Mouse (Mus musculus): ENCODE measurements around the gene Gucy2c. TPM values are rescaled to one million over a fixed set of nuclear protein-coding genes. Genes with fewer than 3 reads are reported as not detected.

Gucy2c gene
- total RNA-seq, 2 experiments from 2014 or later: 0.32 to 0.39 TPM

DNA sequence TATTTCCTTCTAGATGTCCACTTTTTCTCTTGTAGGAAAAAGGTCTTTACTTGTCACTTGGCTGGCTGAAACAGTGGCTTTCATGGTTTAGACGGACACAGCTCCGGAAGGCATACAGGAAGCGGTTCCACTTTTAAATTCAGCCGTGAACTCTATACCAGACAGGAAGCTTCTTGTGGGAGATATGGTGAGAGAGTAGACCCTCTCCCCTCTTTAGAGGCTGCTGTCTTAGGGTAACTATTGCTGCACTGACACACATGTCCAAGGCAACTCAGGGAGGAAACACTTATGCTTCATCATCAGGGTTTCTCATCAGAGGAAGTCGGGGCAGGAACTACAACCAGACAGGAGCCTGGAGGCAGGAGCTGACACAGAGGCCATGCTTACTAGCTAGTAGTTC, 36.0 kb downstream of the Gucy2c start:
- intact Hi-C loops (cut with DNase I): no loop called here
- DNase-seq (ENCODE audit: low spot score in 2 of 2): no peak

- no peak for DNase-seq (ENCODE audit: low spot score in 2 of 2)
- intact Hi-C loops (cut with DNase I): loop anchor here (1.0 kb wide), 1 partner anchor 323 kb away; no protein-coding TSS in a partner anchor
Measured at GRCm38 (mm10) chr6:136743729-136744128, 37.8 kb downstream of the Gucy2c start.

DNA sequence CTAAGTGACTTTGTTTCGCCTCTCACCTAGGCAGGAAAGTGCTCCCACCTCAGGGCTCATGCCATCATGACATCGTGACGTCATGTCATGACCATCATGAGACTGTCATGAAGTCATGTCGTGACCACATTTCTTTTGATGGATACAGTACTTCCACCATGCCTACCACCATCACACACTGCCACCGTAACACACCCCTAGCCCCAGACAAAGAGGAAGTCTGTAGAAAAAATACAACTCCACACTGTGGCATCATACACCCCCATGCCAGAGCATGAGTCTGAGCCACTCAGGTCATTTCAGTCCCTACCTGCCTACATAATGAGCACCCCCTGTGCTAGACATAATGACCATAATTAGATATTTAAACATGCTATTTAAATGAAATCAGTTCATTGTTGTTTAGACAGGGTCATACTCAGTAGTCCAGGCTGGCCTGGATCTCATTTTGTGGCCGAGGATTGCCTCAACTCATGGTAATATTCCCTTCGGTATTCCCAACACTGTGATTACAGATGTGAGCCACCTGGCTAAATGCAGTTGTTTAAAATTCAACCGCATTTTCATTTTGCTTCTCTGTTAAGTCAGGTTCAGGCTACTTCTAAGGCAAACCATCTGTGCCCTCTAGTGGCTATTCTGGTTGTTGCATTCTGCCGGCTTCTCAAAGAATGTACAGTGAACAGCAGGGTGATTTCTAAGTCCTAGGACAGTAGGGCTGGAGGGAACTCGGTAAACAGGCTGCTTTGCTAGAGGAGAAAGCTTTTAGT, 39.0 kb downstream of the Gucy2c start:
- peak; percentile 77 to 84 for DNase-seq (ENCODE audit: low spot score in 2 of 2)
- intact Hi-C loops (cut with DNase I): loop anchor here (1.0 kb wide), 1 partner anchor 121 kb away; no protein-coding TSS in a partner anchor

GRCm38 (mm10) chr6:136741281-136741680, 40.3 kb downstream of the Gucy2c start:
- intact Hi-C loops (cut with DNase I): no loop called here
- no peak for DNase-seq (ENCODE audit: low spot score in 2 of 2)

- intact Hi-C loops (cut with DNase I): no loop called here
Measured at GRCm38 (mm10) chr6:136735766-136736165, 45.8 kb downstream of the Gucy2c start.

GRCm38 (mm10) chr6:136728144-136728543, 53.4 kb downstream of the Gucy2c start:
- DNase-seq (ENCODE audit: low spot score in 2 of 2): no peak

More at GRCm38 (mm10) chr6:136735766-136736165, 45.8 kb downstream of the Gucy2c start:
- no peak for DNase-seq (ENCODE audit: low spot score in 2 of 2)

DNA sequence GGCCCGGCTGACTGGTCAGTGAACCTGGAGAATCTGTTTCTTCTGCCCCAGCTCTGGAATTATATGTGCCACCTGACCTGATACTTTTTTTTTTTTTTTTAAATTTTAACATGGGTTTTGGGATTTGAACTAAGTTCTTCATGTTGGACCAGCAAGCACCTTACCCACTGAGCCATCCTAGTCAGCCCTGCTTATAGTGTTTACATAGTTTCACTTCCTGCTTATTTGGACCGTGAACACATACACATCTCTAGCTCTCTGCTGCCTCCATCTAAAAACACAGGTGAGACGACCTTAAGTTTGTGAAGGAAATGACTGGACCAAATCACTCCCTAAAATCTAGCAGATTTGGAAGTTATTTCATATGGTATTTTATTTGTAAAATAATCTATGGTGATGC, 58.4 kb downstream of the Gucy2c start:
- DNase-seq (ENCODE audit: low spot score in 2 of 2): no peak
- intact Hi-C loops (cut with DNase I): loop anchor here (5.0 kb wide), 2 partner anchors 81 to 101 kb away; no protein-coding TSS in a partner anchor

More at GRCm38 (mm10) chr6:136728144-136728543, 53.4 kb downstream of the Gucy2c start:
- intact Hi-C loops (cut with DNase I): no loop called here

DNA sequence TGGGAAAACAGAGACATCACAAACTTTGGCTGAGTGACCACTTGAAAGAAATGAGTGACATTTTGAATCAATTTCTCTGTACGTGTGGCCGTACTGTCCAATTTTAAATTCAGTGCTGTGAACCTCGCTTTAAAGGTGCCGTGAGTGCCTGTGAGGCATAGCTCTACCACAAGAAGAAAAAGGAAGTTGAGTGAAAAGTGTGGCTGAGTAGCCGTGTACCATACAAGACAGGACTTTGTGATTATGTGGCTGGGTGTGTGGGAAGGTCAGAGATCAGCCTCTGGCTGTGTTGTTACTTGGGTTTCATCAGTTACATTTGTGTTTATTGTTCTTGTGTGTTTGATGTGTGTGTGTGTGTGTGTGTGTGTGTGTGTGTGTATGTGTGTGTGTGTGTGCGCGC, 59.0 kb downstream of the Gucy2c start:
- DNase-seq (ENCODE audit: low spot score in 2 of 2): no peak
- intact Hi-C loops (cut with DNase I): loop anchor here (5.0 kb wide), 2 partner anchors 80 to 100 kb away; no protein-coding TSS in a partner anchor

GRCm38 (mm10) chr6:136721925-136722324, 59.6 kb downstream of the Gucy2c start:
- DNase-seq (ENCODE audit: low spot score in 2 of 2): peak; percentile 15 to 31
- intact Hi-C loops (cut with DNase I): loop anchor here (5.0 kb wide), 2 partner anchors 80 to 100 kb away; no protein-coding TSS in a partner anchor

- DNase-seq (ENCODE audit: low spot score in 2 of 2): no peak
- intact Hi-C loops (cut with DNase I): loop anchor here (5.0 kb wide), 2 partner anchors 78 to 98 kb away; no protein-coding TSS in a partner anchor
Measured at GRCm38 (mm10) chr6:136720436-136720835, 61.1 kb downstream of the Gucy2c start.

DNA sequence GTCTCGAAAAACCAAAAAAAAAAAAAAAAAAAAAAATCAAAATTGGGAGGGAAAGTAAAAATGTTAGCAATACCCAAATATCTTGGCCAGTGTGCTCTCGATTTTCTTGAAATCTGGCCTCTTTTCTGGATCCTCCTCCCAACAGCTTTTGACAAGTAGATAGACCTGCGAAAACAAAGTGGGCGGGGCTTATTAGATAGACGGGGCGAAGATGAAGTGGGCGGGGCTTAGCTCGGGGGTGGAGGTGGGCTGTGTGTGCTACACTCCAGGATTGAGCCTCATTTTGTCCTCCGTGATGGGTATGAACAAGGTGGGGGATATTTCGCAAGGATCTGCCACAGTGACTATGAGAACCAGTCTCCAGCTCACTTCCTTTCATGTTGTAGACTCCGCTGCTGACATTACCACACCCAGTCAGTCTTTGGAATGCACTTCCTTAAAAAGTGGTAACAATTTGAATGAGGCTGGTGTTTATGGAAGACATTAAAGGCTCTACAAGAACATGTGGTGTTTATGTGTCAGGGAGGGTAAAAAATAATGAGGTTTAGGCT, 65.6 kb downstream of the Gucy2c start:
- DNase-seq (ENCODE audit: low spot score in 2 of 2): no peak
- intact Hi-C loops (cut with DNase I): no loop called here

GRCm38 (mm10) chr6:136714097-136714496, 67.5 kb downstream of the Gucy2c start:
- no peak for DNase-seq (ENCODE audit: low spot score in 2 of 2)
- intact Hi-C loops (cut with DNase I): no loop called here

DNA sequence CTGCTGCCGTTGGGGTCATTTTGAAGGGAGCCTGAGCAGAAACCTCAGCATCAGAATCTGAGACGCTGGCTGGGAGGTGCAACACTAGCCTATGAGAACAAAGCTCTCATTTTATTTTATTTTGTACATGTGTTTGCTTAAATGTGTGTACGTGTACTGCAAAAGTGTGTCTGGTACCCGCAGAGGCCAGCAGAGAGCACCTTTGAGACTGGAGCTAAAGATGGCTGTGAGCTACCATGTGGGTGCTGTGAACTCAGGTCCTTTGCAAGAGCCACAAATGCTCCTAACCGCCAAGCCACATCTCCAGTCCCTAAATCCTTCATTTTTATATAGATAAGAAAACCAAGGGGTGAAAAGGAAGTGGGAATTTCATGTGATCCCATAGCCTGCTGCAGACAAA, 71.2 kb downstream of the Gucy2c start:
- intact Hi-C loops (cut with DNase I): no loop called here
- no peak for DNase-seq (ENCODE audit: low spot score in 2 of 2)

GRCm38 (mm10) chr6:136708597-136708996, 73.0 kb downstream of the Gucy2c start:
- intact Hi-C loops (cut with DNase I): no loop called here

GRCm38 (mm10) chr6:136701878-136702277, 79.7 kb downstream of the Gucy2c start:
- no peak for DNase-seq (ENCODE audit: low spot score in 2 of 2)
- intact Hi-C loops (cut with DNase I): no loop called here

More at GRCm38 (mm10) chr6:136708597-136708996, 73.0 kb downstream of the Gucy2c start:
- no peak for DNase-seq (ENCODE audit: low spot score in 2 of 2)

- intact Hi-C loops (cut with DNase I): no loop called here
- DNase-seq (ENCODE audit: low spot score in 2 of 2): no peak
Measured at GRCm38 (mm10) chr6:136701185-136701584, 80.4 kb downstream of the Gucy2c start.

DNA sequence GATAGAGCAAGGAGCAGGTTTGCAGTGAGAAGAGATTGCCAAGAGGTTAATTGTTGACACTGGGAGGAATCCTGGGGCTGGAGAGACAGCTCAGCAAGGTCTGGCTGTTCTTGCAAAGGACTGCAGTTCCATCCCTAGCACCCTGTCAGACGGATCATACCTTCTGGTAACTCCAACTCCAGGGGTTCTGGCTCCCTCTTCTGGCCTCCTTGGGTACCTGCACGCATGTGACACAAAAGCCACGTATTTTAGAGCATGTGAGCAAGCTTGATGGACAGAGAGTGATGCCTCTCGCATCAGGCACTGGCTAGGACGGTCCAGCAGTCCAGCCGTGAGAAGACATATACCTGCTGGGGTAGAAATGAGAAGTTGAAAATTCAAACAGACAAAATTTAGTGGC, 90.3 kb downstream of the Gucy2c start:
- no peak for DNase-seq (ENCODE audit: low spot score in 2 of 2)
- intact Hi-C loops (cut with DNase I): no loop called here

GRCm38 (mm10) chr6:136690527-136690926, 91.0 kb downstream of the Gucy2c start:
- DNase-seq (ENCODE audit: low spot score in 2 of 2): no peak
- intact Hi-C loops (cut with DNase I): no loop called here

DNA sequence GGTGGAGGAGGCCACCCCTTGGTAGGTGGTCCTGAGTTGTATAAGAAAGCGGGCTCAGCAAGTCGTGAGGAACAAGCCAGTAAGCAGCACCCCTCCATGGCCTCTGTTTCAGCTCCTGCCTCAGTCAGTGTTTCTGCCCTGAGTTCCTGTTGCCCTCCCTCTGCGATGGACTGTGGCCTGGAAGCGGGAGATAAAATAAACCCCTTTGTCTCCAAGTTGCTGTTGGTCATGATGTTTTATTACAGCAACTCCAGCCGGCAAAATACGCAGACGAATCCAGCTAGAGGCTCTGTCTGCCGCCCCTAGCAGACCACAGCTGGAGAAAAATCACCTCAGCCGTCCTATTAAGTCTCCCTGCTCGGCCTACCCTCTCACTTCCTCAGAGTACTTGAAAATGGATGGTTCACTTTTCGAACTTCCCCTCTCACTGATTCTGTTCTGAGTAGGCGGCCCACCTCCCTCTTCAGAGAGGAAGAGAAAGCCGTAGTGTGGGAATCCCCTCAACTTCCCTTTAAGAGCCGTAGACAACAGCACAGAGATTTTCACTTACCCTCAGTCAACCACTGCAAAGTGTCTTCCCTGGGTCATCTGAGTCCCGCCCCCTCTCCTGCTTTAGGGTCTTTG, 91.7 kb downstream of the Gucy2c start:
- DNase-seq (ENCODE audit: low spot score in 2 of 2): no peak
- intact Hi-C loops (cut with DNase I): no loop called here

GRCm38 (mm10) chr6:136685433-136685832, 96.1 kb downstream of the Gucy2c start:
- no peak for DNase-seq (ENCODE audit: low spot score in 2 of 2)
- intact Hi-C loops (cut with DNase I): no loop called here

Data from left cerebral cortex, postnatal 36 days (tissue).